24 mouse cellular contexts compared by ENCODE assay signal in the genomic region with DNA sequence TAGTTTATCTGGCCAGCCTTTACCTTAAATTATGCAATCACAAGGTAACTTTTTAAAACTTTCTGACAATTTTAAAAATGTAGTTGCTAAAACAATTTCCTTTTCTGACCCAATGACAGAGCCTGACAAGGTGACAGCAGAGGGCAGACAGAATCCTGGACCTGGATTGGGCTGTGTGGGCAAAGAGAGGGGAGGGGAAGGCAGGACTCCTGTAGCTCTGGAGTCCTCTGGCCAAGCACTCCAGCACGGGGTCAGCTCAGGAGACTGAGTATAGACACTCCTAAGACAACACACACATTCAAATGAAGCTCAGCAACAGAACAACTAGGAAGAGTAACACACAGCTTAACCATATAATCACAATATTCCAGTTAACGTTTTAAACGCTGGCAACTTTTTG. TPM values are rescaled to one million over a fixed set of nuclear protein-coding genes. Genes with fewer than 3 reads are reported as not detected.
DNase-seq lines count a peak whose midpoint lies in the region; ATAC-seq lines count a peak whose summit lies in the region.
"Had no signal": no experiment of that assay in that cellular context is flagged by ENCODE, and none has a peak within 500 bp of the region (broad histone marks: within the 10 kb centered on the region; RNA-seq: fewer than 3 reads in every experiment).

No protein-coding gene starts in this region.

- H3K36me3 ChIP-seq in heart, embryonic 10.5 days: peaks cover 50% of the 10 kb centered on the region
- no peaks in the 10 kb centered on the region; the same call in 1 of the 2 replicates for H3K36me3 ChIP-seq in midbrain, embryonic 11.5 days (ENCODE audit: control insufficient read depth, insufficient read depth, low read length)
- H3K36me3 ChIP-seq in midbrain, embryonic 14.5 days (ENCODE audit: control insufficient read depth, insufficient read depth, low read length): peaks cover 66% of the 10 kb centered on the region
- H3K36me3 ChIP-seq: G1E had no signal

- H3K4me3 ChIP-seq in heart, embryonic 10.5 days: no peak overlapping the region
- no peak overlapping the region for H3K4me3 ChIP-seq in midbrain, embryonic 11.5 days (ENCODE audit: low read depth, low read length)
- H3K4me3 ChIP-seq in midbrain, embryonic 14.5 days (replicated peaks; ENCODE audit: low read depth, low read length): no peak overlapping the region
- H3K4me3 ChIP-seq: embryonic facial prominence, embryonic 10.5 days; embryonic facial prominence, embryonic 12.5 days; forebrain, embryonic 13.5 days; forebrain, embryonic 15.5 days had no signal

- no peaks in the 10 kb centered on the region for H3K27me3 ChIP-seq in heart, embryonic 10.5 days (ENCODE audit: insufficient read depth, poor library complexity, severe bottlenecking)
- H3K27me3 ChIP-seq in midbrain, embryonic 11.5 days (ENCODE audit: control insufficient read depth, insufficient read depth, low read length): no peaks in the 10 kb centered on the region
- H3K27me3 ChIP-seq in midbrain, embryonic 14.5 days (ENCODE audit: control insufficient read depth, insufficient read depth, low read length): no peaks in the 10 kb centered on the region
- H3K27me3 ChIP-seq: CH12.LX; embryonic facial prominence, embryonic 12.5 days; forebrain, embryonic 13.5 days; forebrain, embryonic 15.5 days; Patski had no signal

- 85% methylated on average over 3 of the region's 3 CpGs for WGBS in heart, embryonic 10.5 days
- 92% methylated on average over 3 of the region's 3 CpGs for WGBS in midbrain, embryonic 11.5 days
- WGBS in midbrain, embryonic 14.5 days: 93% methylated on average over 3 of the region's 3 CpGs

- no peaks in the 10 kb centered on the region for H3K4me1 ChIP-seq in heart, embryonic 10.5 days
- no peaks in the 10 kb centered on the region for H3K4me1 ChIP-seq in midbrain, embryonic 11.5 days (ENCODE audit: control insufficient read depth, insufficient read depth, low read length)
- no peaks in the 10 kb centered on the region for H3K4me1 ChIP-seq in midbrain, embryonic 14.5 days (ENCODE audit: control insufficient read depth, insufficient read depth, low read length)
- H3K4me1 ChIP-seq: embryonic facial prominence, embryonic 10.5 days; embryonic facial prominence, embryonic 12.5 days; forebrain, embryonic 13.5 days; forebrain, embryonic 15.5 days had no signal

- H3K9me3 ChIP-seq in heart, embryonic 10.5 days: no peaks in the 10 kb centered on the region
- no peaks in the 10 kb centered on the region for H3K9me3 ChIP-seq in midbrain, embryonic 11.5 days (ENCODE audit: control insufficient read depth, low read length)
- H3K9me3 ChIP-seq in midbrain, embryonic 14.5 days (ENCODE audit: control insufficient read depth, low read length): no peaks in the 10 kb centered on the region
- H3K9me3 ChIP-seq: embryonic facial prominence, embryonic 10.5 days; embryonic facial prominence, embryonic 12.5 days; forebrain, embryonic 13.5 days; forebrain, embryonic 15.5 days had no signal

- peak; percentile 85 for DNase-seq in heart, adult 11 months
- no peak for DNase-seq in heart, postnatal 25 days (ENCODE audit: low spot score)
- DNase-seq in heart, embryonic 10.5 days (ENCODE audit: low spot score): peak; percentile 30
- DNase-seq in heart, postnatal 4 days: no peak
- peak; percentile 73 for DNase-seq in midbrain, embryonic 11.5 days (ENCODE audit: low spot score, missing footprints)
- no peak for DNase-seq in midbrain, embryonic 14.5 days
- DNase-seq: adrenal gland, adult 8-10 months; adrenal gland, postnatal 14 days; adrenal gland, postnatal 36 days; B cell, adult 2 months; cerebellum, adult 11-12 months; cerebellum, adult 2 months; cerebellum, adult 9-10 months; cerebellum, postnatal 10 days; cerebellum, postnatal 25 days had no signal

- ATAC-seq in midbrain, embryonic 11.5 days (ENCODE audit: low FRiP score): no peak
- ATAC-seq in midbrain, embryonic 14.5 days (ENCODE audit: low FRiP score, low TSS enrichment): no peak
- ATAC-seq: activated CD4-positive, CD25-positive, alpha-beta regulatory T cell, adult 4 months; CD4-positive, CD25-positive, alpha-beta regulatory T cell, adult 4 months; forebrain, embryonic 13.5 days; forebrain, embryonic 15.5 days; Patski had no signal

- no peak overlapping the region for H3K4me2 ChIP-seq in midbrain, embryonic 11.5 days
- no peak overlapping the region for H3K4me2 ChIP-seq in midbrain, embryonic 14.5 days (ENCODE audit: low read length)
- H3K4me2 ChIP-seq: embryonic facial prominence, embryonic 12.5 days; forebrain, embryonic 13.5 days; forebrain, embryonic 15.5 days had no signal

- no peak overlapping the region for H3K9ac ChIP-seq in midbrain, embryonic 11.5 days (ENCODE audit: low read length)
- no peak overlapping the region for H3K9ac ChIP-seq in midbrain, embryonic 14.5 days (replicated peaks; ENCODE audit: low read length)
- H3K9ac ChIP-seq: embryonic facial prominence, embryonic 12.5 days; forebrain, embryonic 13.5 days; forebrain, embryonic 15.5 days had no signal

- intact Hi-C loops in heart, postnatal 25 days (cut with DNase I): no loop called here

- no peak overlapping the region for H3K27ac ChIP-seq in heart, embryonic 10.5 days
- H3K27ac ChIP-seq in midbrain, embryonic 11.5 days (ENCODE audit: low read depth, low read length): no peak overlapping the region
- no peak overlapping the region for H3K27ac ChIP-seq in midbrain, embryonic 14.5 days (replicated peaks; ENCODE audit: low read depth, low read length)
- H3K27ac ChIP-seq: embryonic facial prominence, embryonic 10.5 days; embryonic facial prominence, embryonic 12.5 days; forebrain, embryonic 13.5 days; forebrain, embryonic 15.5 days had no signal

RNA-seq across cellular contexts. Expression of a gene that starts 19.9 kb away (rescaled TPM):
- total RNA-seq in heart, postnatal 25 days (2021): 100 to 1,000 TPM; 239 to 243 TPM
- 150 and 241 TPM in 2 replicates for polyA plus RNA-seq in heart, embryonic 10.5 days (2016; fragmentation: Nextera tagmentation; extraction: Ambion mirVana)
- 100 to 1,000 TPM; 228 to 229 TPM for total RNA-seq in heart, postnatal 4 days (2021)
- 2.5 and 4.4 TPM in 2 replicates for polyA plus RNA-seq in midbrain, embryonic 11.5 days (2014; fragmentation: Nextera tagmentation; extraction: Ambion mirVana)
- polyA plus RNA-seq in midbrain, embryonic 14.5 days (2014; fragmentation: Nextera tagmentation; extraction: Ambion mirVana): 4.9 and 6.9 TPM in 2 replicates
- total RNA-seq: CH12.LX had no signal
- polyA plus RNA-seq: G1E had no signal

Comparison
In these comparisons a context has a peak if more than half of its experiments do, and no peak if none do; other contexts are left out.
1. DNase-seq: peak in heart, adult 11 months (single experiment), heart, embryonic 10.5 days (single experiment) and midbrain, embryonic 11.5 days (single experiment); none in heart, postnatal 25 days (single experiment), heart, postnatal 4 days (single experiment) and midbrain, embryonic 14.5 days (single experiment).
2. RNA of a gene that starts 19.9 kb away (polyA plus RNA-seq): 150 to 241 TPM in heart, embryonic 10.5 days; 4.9 to 6.9 TPM in midbrain, embryonic 14.5 days and 2.5 to 4.4 TPM in midbrain, embryonic 11.5 days; every median in the first group is over 10 times any median in the second.